Mouse (Mus musculus): ENCODE results near the gene Vmn1r120.
"Not testable (repeated sequence)": the region's sequence is repeated elsewhere in the genome, so short reads cannot be mapped to it uniquely, and the experiment has no call there.

Vmn1r120 gene

GRCm38 (mm10) chr7:21053684-21054083, at the start of gene Vmn1r120:
Gene Vmn1r120 (minus strand): TSS chr7:21053784.
- DNase-seq: not testable (repeated sequence)

GRCm38 (mm10) chr7:21098413-21098812, 44.8 kb upstream of the Vmn1r120 start, which contains the start of gene Vmn1r121:
Gene Vmn1r121 (minus strand): TSS chr7:21098513.
- DNase-seq: not testable (repeated sequence)

- DNase-seq: not testable (repeated sequence)
These were observed 41.2 kb downstream of the Vmn1r120 start, which contains the start of gene Vmn1r119 for GRCm38 (mm10) chr7:21012355-21012754. Gene Vmn1r119 (minus strand): TSS chr7:21012455.

Data from B cell, adult 2 months (primary cell).